In the genomic region with DNA sequence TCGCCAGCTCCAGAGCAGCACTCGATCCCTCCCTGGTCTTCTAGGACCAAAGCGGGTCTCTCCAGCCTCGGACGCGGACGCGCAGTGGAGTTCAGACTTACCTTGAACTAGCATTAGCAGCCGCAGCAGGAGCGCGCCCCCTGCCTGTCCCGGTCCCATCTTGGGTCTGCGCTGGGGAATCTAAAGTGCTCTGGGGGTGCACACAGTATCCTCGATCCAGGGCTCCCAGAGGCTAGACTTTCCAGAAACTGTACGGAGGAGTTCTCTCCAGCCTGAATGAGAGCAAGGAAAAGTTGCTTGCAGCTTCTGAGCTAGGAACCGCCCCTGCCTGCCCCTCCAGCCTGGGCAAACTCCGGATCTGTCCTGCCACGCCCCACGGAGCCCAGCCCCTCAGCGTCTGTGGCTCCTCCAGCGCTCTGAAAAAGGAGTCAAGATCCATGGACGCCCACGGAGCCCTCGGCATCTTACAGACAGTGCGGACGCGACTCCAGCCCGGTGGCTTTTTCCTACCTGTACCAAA, we compare ENCODE assay signal across 8 mouse cellular contexts. TPM values are rescaled to one million over a fixed set of nuclear protein-coding genes. Genes with fewer than 3 reads are reported as not detected.
DNase-seq lines count a peak whose midpoint lies in the region; ATAC-seq lines count a peak whose summit lies in the region.

TSS of gene Itga2 (minus strand) at position 326 of the 520 bp plus-strand sequence.

- H3K4me3 ChIP-seq in hindbrain, embryonic 11.5 days (ENCODE audit: low read depth, low read length), result peak within 1 kb of the TSS; percentile 35

- H3K4me1 ChIP-seq in hindbrain, embryonic 11.5 days (replicated peaks; ENCODE audit: control insufficient read depth, insufficient read depth, low read length), result no peaks in the 10 kb centered on the region

- WGBS in hindbrain, embryonic 11.5 days, result 2% methylated on average over 28 of the region's 28 CpGs

- peak; percentile 84 for ATAC-seq in hindbrain, embryonic 11.5 days (ENCODE audit: low FRiP score)

- no peaks in the 10 kb centered on the region for H3K36me3 ChIP-seq in hindbrain, embryonic 11.5 days (ENCODE audit: control insufficient read depth, insufficient read depth, low read length)

- DNase-seq in Muller cell, postnatal 12 days (ENCODE audit: inconsistent ontology term), result peak; percentile 81
- DNase-seq in c-Kit-positive CD71-negative TER-119-negative erythroid progenitor cells, embryonic 14.5 days (ENCODE audit: low read depth), result peak; percentile 18
- peak; percentile 7 to 27 for DNase-seq in frontal cortex, postnatal 25 days (ENCODE audit: low spot score in 2 of 2)
- peak; percentile 71 for DNase-seq in hindbrain, embryonic 11.5 days (ENCODE audit: low spot score)
- peak; percentile 15 to 42 for DNase-seq in layer of hippocampus, postnatal 25 days (ENCODE audit: extremely low spot score in 1 of 2, low spot score in 1 of 2)
- peak; percentile 78 to 83 for DNase-seq in lung, postnatal 4 days
- DNase-seq in retina, postnatal 1 day, result peak; percentile 65
- DNase-seq in thymus, postnatal 4 days, result peak; percentile 82

- no peaks in the 10 kb centered on the region for H3K27me3 ChIP-seq in hindbrain, embryonic 11.5 days (ENCODE audit: control insufficient read depth, insufficient read depth, low read length)

- H3K9ac ChIP-seq in hindbrain, embryonic 11.5 days (ENCODE audit: low read depth, low read length), result peak within 1 kb of the TSS; percentile 27; the same call in 1 of the 2 replicates

- H3K27ac ChIP-seq in hindbrain, embryonic 11.5 days (ENCODE audit: low read depth, low read length), result no peak within 1 kb of the TSS; the same call in 1 of the 2 replicates

- no peaks in the 10 kb centered on the region for H3K9me3 ChIP-seq in hindbrain, embryonic 11.5 days (ENCODE audit: control insufficient read depth, low read length)

- peak within 1 kb of the TSS; percentile 69 for H3K4me2 ChIP-seq in hindbrain, embryonic 11.5 days (replicated peaks; ENCODE audit: low read depth, low read length)

RNA-seq across cellular contexts. Expression of gene Itga2, which starts in this region (rescaled TPM):
- polyA plus RNA-seq in hindbrain, embryonic 11.5 days (2014; fragmentation: Nextera tagmentation; extraction: Ambion mirVana), result 0.80 and 2.3 TPM in 2 replicates
- total RNA-seq in layer of hippocampus, postnatal 25 days (2021), result under 1 TPM; 0.09 to 0.12 TPM

Comparison
In these comparisons a context has a peak if more than half of its experiments do, and no peak if none do; other contexts are left out.
1. Peak in DNase-seq in layer of hippocampus, postnatal 25 days; RNA of the gene not detected or under 1 TPM.
2. DNase-seq: peak in every context shown above with its lines; median percentile 82 in thymus, postnatal 4 days; 81 in Muller cell, postnatal 12 days; 80 in lung, postnatal 4 days; 71 in hindbrain, embryonic 11.5 days; 65 in retina, postnatal 1 day; 28 in layer of hippocampus, postnatal 25 days; 18 in c-Kit-positive CD71-negative TER-119-negative erythroid progenitor cells, embryonic 14.5 days; 17 in frontal cortex, postnatal 25 days.